Mouse (Mus musculus): ENCODE measurements at regions not wholly inside any gene's neighbourhood (a gene's known extent, or its start where the extent isn't known, plus 50 kb on each side); places are given as distances from the start of the nearest gene placed in this dataset.

DNA sequence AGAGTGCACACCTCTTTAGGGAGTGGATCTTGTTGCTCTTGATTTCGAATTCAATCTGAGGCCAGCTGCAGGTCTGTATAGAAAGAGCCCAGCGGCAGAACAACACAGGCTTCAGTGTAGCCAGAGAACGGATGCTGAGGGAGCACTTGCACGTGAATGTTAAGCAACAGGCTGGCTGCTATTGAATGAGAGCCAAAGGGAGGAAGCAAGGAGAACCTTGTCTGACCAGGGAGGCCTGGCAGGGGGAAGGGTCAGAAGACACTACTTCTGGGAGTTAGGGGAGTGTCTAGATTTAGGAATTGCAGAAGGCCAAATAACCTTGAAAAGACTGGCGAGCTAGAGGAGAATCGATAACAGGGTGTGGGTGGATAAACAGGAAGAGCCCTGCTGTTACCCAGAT, 163.8 kb downstream of the Cdh26 start:
- intact Hi-C loops (cut with DNase I; ENCODE audit: low total_unique reads): no loop called here
- no peak for DNase-seq

DNA sequence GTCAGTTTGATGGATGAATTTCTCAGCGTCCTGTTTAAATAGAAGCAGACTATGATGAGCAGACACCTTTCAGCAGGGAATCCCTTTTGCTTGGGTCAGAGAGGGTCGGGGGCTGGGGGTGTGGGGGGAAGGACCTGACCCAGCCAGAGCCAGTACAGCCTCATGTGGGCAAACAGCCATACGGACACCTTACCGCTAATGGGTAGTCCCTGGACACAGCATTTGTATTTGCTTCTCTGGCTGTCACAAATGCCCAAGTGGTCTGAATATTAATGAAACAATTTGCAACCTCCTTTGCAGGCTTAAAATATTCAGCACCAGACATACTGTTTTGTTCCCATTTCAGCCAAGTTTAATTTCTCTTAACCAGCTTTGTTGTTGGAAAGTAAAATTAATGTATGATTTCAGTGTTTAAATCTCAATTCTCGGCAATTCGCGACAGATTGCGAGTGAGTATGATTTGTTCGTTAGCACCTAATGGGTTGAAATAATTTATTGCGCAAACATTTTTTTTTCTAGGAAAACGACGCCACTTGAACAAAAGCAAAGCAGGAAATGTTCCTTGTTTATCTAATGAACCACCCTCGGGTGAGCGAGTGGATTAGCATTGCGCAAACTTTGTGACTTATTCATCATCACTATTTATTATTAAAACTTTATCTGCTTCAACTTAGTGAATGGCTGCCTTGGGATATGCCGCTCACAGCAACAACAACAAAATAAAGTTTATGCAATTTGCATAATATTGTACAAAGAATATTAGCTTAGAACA, 166.2 kb downstream of the Cdh26 start:
- intact Hi-C loops (cut with DNase I; ENCODE audit: low total_unique reads): no loop called here
- DNase-seq: no peak

DNA sequence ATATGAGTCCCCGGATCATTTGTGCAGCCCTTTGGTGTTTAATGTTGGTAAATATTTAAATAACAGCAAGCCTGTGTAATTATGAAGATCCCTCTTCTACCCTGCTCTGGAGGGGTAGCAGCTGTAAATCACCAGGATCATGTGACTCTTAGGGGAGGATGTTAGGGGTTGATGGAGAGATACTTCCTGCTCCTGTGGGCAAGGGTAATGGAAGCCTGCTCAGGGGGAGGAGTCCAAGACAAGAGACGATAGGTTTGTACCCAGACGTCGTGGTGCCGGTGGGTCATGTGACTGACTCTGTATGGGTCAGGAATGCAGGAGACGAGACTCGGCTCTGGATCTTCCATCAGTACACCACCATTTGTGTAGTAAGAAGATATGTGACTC, 166.7 kb downstream of the Cdh26 start:
- intact Hi-C loops (cut with DNase I; ENCODE audit: low total_unique reads): no loop called here
- DNase-seq: no peak

DNA sequence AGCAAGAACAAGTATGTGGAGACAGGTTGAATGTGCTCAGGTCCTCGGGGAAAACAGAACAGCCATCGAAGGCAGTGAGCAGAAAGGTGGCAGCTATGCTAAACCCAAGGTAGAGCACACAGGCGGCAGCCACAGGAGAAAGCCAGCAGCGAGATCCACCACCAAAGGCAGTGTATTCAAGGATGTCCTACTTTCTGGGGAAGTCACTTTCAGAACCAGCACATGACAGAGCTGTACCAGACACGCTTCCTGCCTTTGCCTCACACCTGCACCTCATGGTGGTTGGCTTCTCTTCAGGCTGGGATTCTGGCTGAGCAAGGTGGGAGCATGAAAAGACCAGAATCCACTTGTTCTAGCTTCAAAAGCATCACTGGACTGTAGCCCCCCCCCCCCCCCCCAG, 168.0 kb downstream of the Cdh26 start:
- DNase-seq: no peak
- intact Hi-C loops (cut with DNase I; ENCODE audit: low total_unique reads): no loop called here

DNA sequence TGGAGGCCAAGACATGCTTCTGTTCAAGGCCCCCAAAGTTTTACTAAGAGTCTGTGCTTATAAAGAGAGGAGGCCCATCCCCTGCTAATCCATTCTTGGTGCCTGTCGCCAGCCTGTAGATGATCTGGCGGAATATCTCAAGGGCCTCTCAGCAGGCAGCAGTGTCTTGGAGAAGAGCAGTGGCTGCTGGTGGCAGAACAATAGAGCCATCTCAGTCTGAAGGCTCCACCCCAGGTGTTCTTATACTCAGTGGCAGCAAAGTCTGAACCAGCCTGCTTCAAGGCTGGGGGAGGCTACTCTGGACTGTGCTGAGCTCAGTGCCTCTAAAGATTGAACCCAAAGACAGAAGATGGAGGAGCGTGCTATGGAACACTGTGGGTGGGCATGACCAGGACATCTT, 168.5 kb downstream of the Cdh26 start:
- no peak for DNase-seq
- intact Hi-C loops (cut with DNase I; ENCODE audit: low total_unique reads): no loop called here

DNA sequence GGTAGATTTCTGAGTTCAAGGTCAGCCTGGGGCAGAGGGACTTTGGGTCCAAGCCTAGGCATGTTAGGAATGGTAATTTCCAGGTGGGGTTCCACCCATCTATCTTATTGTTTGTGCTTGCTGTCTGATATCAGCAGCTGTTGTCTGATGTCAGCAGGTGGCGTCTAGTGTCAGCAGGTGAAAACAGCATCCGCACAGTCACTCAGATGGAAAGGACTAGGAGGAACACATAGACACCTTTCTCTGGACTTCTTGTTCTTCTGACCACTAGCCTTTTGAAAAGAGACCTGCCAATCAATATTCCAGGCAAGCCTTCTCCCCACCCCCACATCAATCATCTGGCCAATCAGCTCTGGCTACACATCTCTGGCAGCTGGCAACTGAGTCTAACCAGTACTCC, 173.1 kb downstream of the Cdh26 start:
- intact Hi-C loops (cut with DNase I; ENCODE audit: low total_unique reads): no loop called here
- DNase-seq: no peak

DNA sequence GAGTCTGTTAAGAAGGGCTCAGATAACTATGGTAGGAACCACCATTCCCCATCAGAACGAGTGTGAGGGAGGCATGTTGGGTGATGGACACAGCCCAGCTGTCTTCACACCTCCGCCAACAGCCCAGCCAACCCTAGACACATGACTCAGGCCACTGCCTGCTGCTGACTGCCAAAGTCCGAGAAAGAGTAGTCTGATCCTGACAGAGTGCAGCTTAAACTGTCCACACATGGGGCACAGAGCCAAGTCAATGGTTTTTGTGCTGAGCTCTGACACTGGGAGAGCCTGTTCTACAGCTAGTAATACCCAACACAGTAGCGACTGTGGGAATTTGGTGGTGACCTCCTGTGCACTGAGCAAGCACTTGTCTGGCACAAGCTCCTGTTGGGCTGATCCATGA, 176.4 kb downstream of the Cdh26 start:
- intact Hi-C loops (cut with DNase I; ENCODE audit: low total_unique reads): no loop called here
- DNase-seq: peak; percentile 80

DNA sequence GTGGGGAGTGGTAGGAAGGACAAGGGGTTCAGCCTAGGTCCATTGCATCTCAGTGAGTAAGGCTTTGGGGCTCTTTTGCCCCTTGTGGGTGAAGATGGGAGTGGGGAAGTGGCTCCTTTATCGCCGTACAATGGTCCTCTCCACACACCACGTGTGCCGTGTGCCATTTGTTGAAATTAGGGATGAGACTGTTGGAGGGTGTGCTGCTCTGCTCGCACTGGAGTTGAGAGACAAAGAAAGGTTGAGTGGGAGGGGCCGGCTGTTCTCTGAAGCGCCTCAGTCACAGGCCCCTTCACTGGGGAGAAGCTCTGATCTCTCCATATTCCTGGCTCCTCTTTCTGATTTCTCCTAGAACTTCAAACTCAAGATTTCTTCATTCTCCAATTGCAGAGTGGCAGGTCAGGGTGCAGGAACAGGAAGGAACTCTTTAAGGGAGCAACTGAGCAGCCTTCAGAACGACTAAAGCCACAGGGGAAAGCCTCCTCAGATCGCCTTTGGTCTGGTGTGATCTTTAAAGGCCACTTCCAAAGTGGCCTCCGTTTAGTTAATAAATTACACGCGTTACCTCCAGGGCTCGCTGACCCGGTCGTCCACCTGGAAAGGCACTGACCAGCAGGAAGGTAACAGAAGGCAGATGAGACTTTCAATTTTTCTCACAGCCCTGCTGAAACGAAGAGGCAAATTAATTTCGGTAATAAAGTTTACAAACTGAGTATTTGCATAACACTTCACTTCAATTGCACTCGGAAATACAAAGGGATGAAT, 180.1 kb downstream of the Cdh26 start:
- DNase-seq: no peak

DNA sequence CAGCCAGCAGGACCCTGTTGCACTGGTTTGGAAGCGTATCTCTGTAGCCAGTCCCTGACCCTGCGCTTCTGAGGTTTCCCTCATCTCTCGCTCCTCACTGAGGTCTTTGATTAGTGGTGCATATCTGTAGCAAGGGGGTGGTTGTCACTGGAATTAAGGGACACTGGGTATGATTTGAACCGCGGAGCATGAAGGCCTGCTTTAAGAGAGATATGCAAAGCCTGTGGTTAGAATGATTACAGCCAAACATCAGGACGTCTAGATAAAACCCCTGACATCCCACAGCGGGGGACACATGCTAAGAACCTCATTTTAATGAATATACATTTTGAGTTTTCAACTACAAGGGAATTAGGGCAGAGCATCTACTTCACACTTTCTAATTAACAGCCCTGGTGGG, 184.4 kb downstream of the Cdh26 start:
- intact Hi-C loops (cut with DNase I; ENCODE audit: low total_unique reads): no loop called here
- no peak for DNase-seq

More for the DNA sequence above, 180.1 kb downstream of the Cdh26 start:
- intact Hi-C loops (cut with DNase I; ENCODE audit: low total_unique reads): no loop called here

DNA sequence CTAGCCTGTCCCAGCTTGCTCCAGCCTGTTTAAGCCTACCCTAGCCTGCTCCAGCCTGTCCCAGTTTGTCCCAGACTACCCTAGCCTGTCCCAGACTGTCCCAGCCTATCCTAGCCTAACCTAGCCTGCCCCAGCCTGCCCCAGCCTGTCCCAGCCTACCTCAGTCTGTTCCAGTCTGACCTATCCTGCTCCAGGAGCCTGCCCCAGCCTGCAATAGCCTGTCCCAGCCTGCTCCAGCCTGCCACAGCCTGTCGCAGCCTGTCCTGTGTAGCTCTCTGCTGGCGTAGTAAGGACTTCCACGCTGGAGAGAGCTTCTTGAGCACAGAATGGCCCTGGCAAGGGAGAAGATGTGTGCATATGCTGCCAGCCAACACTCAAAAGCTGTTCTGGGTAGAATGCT, 192.5 kb downstream of the Cdh26 start:
- intact Hi-C loops (cut with DNase I; ENCODE audit: low total_unique reads): no loop called here
- no peak for DNase-seq

DNA sequence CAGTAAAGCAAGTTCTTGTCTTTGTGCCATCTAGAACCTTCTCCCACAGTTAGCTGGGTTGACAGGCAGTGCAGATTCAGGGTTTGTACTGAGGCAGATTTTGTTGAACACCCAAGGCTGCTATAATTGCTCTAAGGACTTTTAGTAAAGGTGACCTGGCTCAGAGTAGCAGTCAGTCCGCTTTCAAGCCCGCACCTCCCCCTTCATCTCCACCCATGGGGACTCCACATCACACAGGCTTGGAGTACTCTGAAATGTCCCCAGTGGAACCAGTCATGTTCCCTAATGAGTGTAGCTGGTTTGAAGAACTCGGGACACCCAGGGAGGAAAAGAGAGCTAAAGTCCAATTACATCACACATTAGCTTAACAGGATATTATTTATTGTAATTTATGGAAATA, 194.1 kb downstream of the Cdh26 start:
- DNase-seq: no peak
- intact Hi-C loops (cut with DNase I; ENCODE audit: low total_unique reads): no loop called here

DNA sequence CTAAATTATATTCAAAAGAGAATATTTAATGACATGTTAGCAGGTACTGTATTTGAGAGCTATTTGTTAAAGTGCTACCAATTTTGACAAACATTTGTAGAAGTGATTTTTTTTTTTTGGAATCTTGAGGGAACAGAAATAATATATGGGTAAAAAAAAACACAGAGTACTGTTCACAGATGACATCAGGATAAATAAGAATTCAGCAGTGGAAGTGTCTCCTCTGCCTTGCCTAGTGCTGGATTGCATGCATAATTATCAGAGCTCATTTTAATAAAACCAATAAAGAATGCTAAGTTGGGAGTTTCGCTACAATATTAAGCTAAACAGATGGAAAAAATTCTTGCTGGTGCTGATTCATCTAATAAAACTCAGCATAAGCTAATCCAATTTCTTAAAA, 194.6 kb downstream of the Cdh26 start:
- intact Hi-C loops (cut with DNase I; ENCODE audit: low total_unique reads): no loop called here

DNA sequence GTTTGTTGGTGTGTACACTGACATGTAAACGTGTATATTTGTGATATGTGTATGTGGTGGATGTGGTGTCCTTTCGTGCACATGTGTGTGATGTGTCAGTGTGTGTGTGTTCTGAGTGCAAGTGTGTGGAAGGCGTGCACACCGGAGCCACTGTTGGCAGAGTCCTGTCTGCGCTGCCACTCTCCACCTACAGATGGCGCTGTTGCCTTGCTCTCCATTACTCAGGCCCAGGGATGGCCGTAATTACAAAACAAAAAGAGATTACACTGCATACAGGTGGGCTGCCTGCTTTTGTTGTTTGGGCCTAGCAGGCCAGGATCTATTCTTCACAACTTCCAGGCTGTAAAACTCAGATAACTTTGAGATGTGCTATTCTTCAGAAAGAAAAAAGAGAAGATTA, 199.4 kb downstream of the Cdh26 start:
- intact Hi-C loops (cut with DNase I; ENCODE audit: low total_unique reads): loop anchor here (5.0 kb wide), 1 partner anchor 1253 kb away; no protein-coding TSS in a partner anchor
- DNase-seq: peak; percentile 26

More for the DNA sequence above, 194.6 kb downstream of the Cdh26 start:
- DNase-seq: no peak

DNA sequence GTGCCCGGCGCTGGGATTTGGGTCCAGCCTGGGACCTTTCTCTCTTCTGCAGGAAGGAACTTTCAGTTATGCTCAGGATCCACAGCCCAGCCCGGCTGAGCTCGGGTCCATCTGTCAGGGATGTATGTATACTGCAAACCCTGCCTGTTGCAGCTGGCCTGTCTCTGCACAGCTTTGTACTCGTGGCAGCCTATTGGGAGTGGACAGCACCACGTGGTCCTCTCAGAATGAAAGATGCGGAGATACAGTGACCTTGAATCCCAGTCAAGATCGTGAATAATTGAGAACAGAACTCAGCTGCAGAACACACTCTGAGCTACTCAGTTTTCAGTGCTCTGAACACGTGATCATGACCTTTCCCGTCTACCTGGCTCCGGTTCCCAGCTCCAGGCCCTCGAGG, 200.2 kb downstream of the Cdh26 start:
- DNase-seq: no peak
- intact Hi-C loops (cut with DNase I; ENCODE audit: low total_unique reads): loop anchor here (5.0 kb wide), 1 partner anchor 1252 kb away; no protein-coding TSS in a partner anchor

DNA sequence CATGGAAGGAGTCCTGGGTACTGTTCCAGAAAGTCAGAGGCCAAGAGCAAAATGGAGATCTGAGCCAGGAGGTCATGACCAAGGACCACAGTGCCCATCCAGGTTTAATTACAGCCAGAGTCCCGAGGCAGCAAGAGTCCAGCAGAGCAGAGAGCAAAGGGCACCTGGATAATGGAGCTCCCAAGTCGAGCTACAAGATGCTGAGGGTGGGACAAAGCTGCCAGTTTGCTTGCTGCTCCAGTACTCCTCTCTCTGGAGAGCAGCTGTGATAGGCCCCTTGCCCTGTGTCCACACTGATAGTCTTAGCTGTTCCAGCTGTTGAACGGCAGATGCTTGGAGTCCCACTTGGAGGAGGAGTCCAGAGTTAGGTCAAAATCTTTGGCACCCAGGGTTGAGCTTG, 201.0 kb downstream of the Cdh26 start:
- intact Hi-C loops (cut with DNase I; ENCODE audit: low total_unique reads): loop anchor here (5.0 kb wide), 1 partner anchor 1251 kb away; no protein-coding TSS in a partner anchor
- no peak for DNase-seq

DNA sequence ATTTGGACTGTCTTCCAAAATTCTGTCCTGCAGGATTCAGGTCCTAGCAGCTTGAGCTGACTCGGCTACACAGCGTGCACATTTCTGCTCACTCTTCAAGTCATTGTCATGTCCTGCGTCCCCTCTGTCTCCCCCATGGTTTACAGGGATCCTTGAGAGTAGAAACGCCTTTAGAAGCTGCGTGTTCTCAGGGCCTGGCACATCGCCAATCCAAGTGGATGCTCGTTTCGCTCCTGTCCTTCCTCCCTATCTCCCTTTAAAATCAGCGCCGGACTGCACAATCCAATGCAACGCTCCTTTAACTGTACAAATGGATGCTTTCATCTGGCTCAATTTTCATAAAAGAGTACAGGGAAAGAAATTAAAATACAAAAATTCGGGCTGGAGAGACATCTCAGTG, 201.6 kb downstream of the Cdh26 start:
- DNase-seq: no peak
- intact Hi-C loops (cut with DNase I; ENCODE audit: low total_unique reads): loop anchor here (5.0 kb wide), 1 partner anchor 1250 kb away; no protein-coding TSS in a partner anchor

DNA sequence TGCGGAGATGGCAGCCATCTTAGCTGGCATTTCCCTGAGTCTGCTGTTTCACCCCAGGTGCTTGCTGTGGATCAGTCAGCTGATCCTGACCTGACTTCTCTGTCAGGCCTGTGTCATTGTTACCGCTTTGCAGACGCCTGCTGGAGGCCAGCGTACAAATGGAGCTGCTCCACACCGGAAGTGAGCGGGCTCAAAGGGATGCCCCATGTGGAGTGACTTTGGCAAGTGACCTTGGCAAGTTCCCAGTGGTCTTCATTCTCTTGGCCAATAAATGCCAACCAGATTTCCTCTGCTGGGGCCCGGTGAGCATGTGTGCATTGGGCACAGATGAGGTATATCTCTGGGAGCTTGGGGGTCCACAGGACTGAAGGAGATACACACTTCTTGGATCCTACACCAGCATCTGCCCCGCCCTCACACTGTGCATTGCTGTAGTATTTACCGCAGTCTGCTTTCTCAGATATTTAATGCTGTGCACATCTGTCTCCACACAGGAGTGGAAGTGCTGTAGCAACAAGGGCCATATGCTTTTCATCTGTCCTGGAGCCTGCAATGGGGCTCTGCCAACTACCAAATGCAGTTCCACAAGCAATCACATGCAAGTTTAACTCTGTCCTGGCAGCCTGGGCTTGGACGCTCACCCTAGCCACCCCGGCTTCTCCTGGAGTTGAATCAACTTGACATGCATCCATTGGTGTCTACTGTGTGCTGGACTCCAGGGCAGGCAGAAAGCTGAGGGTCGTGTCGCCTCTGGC, 202.7 kb downstream of the Cdh26 start:
- intact Hi-C loops (cut with DNase I; ENCODE audit: low total_unique reads): loop anchor here (5.0 kb wide), 1 partner anchor 1249 kb away; no protein-coding TSS in a partner anchor
- no peak for DNase-seq

DNA sequence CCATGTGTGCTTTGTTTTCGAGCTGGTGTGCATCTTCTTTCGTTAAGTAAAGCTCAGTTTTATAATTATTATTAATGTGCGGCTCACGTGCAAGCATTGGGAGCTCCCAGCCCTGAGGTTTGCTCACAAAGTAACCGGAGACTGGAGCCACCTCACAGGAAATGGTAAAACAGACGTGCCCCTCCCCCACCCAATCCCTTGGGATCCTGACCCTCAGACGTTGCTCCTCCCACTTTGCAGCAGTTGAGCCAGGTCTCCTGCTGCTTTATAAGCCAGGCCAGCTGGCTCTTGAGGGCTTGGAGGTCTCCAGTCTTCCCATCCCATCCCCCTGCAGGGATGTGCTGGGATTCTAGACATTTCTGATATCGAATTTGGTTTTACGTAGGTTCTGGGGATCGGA, 203.8 kb downstream of the Cdh26 start:
- no peak for DNase-seq
- intact Hi-C loops (cut with DNase I; ENCODE audit: low total_unique reads): loop anchor here (5.0 kb wide), 1 partner anchor 1248 kb away; no protein-coding TSS in a partner anchor

DNA sequence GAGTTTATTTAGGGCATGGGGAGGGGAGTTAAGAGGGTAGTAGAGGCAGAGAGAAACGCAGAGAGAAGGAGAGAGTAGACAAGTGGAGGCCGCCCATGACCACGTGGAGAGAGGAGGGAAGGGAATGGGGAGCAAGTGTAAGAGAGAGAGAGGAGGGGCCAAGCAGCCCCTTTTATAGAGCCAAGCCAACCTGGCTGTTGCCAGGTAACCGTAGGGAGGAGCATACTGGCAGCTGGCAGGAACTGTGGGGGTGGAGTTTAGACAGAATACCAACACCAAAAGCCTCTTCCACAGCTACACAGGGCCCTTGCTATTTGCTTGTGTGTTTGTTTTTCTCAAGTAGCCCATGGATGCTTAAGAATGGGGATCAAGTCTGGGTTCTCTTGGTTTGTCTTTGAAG, 205.4 kb downstream of the Cdh26 start:
- DNase-seq: no peak
- intact Hi-C loops (cut with DNase I; ENCODE audit: low total_unique reads): no loop called here

DNA sequence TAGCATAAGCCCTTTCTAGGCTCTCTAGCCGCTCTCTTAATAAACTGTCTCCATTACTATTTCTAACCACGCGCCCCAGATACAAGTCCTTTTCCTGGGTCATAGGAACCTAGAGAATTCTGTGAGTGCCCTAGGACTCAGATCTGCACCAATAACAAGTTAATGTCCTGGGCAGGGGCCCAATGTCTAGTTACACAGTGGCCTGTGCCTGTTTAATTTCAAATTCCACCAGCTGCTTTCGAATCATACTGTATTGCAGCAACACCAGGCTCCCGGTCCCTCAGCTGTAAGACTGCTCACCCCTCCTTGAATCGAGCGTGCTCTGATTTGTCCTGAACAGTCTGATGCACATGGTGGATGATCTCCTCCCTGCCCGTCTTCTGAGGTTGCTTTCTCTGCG, 206.6 kb downstream of the Cdh26 start:
- DNase-seq: no peak
- intact Hi-C loops (cut with DNase I; ENCODE audit: low total_unique reads): no loop called here
